Mouse (Mus musculus) kidney, adult 18-20 months (tissue): Measurements from ENCODE around the gene Svip.

Experiments used
- DNase-seq: peaks from one replicate; pipeline ENCODE4 v3.0.0; 2021

Svip gene

DNA sequence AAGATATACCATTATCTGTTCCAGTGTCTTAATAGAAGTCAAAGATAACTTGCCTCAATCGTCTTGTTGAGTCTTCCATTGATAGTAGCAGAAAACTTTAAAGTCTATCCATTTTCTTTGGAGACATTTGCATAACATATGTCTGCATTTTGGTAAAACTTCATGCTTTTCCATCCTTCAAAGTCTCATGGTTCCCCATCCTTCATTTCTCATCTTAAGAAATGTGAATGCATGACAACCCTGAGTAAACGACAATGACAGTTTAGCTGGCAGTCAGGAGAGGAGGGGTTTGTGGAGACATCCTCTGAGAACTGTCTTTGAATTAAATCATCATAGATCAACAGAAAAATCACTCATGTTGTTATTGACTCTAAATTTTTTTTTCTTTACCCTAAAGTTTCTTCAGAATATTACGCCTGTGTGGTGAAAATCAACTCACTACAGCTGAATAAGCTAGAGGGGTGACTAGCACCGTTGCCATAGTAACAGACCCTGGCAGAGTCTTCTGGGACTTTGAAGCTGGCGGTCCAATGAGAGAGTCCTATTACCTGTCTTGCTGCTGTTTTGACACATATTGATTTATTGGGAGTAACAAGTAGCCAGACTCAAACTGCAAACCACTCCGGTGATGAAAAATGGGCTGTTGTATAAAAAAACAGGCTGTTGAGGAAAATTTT is 45.0 kb downstream of the Svip start:
- no peak for DNase-seq

DNA sequence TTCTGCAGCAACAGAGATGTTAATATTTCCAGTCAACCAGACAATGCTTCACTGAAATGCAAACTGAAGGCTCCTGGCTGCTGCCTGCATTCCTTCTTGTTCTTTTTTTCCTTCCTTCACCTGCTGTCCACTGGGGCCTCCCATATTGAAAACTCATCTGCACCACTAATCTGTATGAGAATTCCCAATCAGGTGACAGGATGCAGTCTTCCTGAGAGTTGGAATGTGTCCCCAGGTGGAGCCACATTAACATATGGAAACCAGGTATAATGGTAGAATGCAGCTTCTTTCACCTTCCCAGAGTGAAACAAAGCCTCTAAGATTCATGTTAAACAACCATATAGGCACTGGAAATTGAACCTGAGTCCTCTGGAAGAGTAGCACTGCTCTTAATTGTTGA is 48.1 kb downstream of the Svip start:
- DNase-seq = no peak

DNA sequence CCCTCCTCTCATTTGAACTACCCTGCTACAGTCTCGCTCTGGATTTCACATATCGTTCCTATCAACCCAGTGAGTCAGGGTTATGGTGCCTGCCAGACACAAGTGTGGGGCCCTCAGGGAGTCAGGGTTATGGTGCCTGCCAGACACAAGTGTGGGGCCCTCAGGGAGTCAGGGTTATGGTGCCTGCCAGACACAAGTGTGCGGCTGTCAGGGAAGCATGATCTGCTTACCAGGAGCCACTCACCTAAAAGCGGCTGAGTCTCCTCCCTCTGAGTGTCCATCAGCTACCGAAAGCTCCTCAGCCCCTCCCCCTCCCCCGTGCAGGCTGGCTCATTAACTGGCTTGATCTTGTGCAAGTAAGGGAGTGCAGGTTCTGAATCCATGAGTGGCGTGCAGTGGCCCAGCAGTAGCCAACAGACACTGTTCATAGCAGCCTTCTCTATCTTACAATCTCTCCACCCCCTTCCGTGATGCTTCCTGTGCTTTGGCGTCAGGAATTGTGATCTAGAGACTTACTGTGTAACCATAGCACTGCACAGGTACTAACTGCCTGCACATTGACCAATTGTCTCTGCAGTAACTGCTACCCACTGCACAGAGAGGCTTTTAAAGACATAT is 50.3 kb downstream of the Svip start:
- no peak for DNase-seq
